Mouse (Mus musculus) MEL-GATA-1-ER (cell line): ENCODE measurements around the gene Clcn6.
A peak's percentile ranks its signal among the peaks of the same experiment; 100 is the strongest.

Experiments
- DNase-seq: peaks from one replicate; pipeline ENCODE4 v3.0.0-alpha.2; 2012; ENCODE audit warnings: low read depth; ENCODE audit errors: extremely low read depth

Clcn6 gene

DNA sequence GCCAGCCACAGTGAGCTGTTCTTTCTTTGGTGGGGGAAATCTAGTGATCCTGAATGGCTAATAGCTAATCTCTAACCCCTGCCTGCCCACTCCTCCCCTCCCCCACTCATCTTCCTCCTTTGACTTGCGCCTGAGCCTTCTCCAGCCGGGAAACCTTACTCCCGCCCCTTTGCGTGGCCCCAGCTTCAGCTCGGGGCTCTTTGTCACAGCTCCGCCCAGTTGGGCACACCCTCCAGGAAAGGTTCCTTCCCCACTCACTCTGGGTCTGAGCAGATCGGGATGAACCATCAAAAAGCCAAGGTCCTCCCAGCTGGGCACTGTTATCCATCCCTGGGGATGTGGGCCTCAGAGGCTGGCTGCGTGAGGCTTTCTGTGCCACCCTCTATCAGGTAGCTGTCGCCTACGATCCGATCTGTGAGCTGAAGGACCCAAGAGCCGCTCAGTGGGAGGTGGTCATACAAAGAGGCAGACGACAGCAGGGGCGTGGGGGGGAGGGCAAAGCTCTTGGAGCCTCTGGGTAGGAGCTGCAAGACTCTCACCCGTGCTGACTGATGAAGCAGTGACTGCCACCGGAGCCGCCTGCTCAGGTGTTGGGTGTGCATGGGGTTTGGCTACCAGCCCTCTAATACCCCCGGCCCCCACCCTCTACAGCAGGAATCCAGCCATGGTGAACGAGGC, 2.5 kb upstream of the Clcn6 start:
- peak; percentile 24 for DNase-seq

DNA sequence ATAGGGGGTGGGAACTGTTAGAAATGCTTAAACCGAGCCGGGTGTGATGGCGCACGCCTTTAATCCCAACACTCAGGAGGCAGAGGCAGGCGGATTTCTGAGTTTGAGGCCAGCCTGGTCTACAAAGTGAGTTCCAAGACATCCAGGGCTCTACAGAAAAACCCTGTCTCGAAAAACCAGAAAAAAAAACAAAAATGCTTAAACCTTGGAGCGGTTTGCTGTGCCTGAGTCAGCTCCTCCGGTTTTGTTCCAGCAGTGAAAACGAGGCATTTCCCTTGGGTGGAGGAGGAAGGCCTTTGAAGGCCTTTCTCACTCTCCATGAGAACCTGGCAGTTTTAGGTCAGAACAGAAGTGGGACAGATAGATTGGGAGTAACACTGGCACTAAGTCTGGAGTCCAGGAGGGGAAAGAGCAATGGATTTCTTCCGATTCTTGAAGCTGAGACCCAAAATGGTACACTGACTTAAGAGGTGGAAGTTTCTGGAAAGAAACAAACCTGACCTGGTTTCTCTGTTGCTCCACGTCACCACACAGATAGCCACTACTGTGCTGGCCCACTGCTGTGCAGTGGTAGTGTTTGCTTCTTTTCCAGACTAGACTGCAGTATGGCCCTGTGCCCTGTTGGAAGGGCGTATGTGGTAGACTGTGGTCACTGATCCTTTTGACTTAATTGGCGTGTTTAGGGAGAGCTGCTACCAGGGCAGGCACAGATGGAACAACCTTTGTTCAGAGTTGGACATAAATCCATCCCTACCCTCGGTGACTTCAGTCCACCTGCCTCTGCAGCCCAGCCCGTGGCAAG, 1.6 kb upstream of the Clcn6 start:
- no peak for DNase-seq

DNA sequence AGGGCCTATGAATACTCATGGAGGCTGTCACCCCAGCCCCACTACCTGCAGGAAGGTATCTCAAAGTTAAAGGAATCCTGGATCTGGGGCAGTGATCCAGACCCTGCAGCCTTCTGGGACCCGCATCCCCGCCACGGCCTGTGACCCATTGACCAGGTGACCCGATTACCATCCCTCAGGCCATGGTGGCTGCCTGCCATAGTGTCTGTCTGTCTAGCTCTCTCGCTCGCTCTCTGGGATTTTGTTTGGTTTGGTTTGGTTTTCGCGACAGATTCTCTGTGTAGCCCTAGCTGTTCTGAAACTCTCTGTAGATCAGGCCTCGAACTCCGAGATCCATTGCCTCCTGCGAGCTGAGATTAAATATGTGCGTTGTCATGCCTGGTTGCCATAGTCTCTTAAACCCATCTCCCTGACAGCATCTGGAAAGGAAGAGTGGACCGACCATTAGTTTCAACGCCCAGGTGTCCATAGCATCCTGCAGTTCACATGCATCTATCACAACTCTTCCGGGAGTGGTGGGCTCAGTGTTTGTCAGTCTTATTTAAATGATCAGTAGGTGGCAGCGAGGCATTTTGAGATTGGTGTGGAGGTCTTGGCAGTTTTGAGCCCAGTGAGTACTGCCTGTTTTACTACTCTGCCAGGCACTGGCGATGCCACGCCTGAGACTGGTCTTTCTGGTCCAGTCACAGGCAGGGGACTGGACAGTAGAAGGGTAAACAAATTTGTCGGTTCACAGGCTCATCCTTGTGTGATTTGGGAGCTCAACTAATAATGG, 820 bp upstream of the Clcn6 start:
- no peak for DNase-seq

DNA sequence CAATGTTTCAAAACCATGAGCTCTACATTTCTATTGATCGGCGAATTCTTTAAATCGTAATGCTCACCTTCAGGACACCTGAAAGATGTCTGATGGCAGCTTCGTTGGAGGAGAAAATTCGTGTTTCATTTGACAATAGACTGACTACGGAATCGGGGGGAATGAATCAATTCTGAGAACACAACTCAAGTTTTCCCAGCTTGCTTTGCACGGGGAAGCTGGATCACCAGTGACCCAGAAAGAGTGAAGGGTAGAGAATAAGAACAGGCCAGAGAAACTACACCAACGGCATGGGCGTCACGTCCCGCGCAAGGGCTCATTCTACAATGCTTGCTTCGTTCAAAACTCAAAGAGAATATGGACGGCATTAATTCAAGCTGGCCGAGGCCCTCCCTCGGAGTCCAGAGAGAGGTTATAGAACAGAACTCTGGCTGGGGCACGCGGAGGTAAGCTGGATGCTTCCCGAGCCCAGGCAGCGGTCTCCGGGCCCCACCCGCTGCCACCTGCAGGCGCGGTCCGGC, 482 bp downstream of the Clcn6 start:
- DNase-seq, result no peak

DNA sequence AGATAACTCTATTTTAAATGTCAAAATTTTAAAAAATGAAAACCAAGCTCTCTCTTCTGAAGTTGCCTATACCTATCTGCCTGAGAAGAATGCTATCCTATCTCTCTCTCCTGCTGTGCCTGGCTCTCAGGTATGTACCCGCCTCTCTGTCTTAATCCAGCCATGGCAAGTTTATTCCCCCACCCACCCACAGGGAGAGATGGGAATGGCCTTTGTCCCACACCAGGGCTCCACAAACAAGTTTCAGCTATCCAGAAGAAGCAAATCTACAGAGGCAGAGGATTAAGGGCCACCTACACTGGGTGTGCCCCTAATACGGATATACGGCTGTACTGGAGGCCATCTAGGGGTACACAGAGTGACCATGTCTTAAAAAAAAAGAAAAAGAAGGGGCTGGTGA, 3.2 kb downstream of the Clcn6 start:
- no peak for DNase-seq

DNA sequence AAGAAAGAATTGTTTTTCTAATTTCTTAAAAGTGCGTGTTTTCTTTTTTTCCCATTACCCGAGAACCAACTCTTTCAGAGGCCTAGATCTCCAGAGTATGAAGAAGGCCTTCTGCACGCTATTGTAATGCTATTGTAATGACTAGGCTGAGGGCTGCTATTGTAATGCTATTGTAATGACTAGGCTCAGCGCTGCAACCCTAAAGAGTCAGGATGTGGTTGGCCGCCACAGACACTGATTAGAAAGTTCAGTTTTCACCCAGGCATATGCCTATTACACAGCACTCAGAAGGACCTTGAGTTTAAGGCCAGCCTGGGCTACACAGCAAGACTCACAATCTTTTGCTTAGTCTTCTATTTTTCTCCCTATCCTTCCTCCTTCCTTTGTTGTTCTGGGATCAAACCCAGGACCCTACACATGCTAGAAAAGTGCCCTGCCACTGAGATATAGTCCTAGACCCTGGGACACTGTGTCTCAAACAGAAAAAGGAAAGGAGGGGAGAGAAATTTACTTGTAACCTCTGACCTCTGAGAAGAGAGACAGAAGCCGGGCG, 4.7 kb downstream of the Clcn6 start:
- DNase-seq, result no peak

DNA sequence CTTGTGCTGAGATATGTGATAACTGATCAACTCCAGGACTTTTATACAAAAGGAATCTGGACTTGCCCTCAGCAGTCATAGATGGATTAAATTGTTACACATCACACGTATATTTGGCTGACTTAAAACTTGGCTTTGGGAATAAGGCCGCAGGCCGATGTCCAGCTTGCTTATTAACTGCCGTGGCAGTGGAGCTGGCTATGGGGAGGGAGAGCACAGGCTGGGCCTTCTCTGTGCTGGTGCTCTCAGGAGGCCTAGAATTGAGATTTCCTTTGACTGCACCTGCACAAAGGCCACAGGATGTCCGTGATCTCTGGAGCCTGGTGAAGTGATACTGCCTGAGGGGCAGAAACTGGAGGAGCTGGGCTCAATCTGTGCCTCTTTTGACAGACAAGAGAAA, 8.1 kb downstream of the Clcn6 start:
- no peak for DNase-seq

DNA sequence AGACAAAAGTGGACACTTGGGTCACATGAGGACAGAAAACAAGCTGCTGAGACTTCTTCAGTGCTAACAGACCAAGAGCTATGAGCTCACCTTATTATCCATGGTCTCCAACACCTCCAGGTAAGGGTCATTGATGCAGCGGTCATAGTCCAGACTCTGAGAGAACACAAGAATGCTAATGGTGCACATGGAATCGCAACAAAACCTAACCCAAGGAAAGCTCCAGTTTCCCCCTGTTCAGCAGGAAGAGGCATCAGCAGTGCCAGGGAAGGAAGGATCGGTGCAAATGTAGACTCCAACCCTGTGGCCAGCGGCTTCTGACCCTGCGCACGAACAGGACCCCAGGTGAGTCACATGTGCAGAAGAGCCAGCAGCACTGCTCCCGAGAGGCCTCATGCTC, 9.3 kb downstream of the Clcn6 start:
- DNase-seq, result no peak

DNA sequence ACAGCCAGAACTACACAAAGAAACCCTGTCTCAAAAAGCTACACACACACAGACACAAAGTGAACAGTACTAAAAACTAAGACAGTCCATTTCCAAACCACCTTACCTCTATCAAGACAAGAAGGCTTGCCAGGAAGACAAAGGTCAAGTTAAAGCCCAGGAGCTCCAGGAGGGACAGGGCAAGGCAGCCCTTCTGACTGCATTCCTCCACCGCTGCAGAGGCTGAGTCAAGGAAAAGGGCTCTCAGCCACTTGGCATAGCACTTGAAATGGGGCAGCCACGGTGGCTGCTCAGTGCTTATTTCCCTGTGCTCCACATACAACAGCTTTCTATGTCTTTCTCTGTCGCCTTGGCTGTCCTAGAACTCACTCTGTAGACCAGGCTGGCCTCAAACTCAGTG, 14.6 kb downstream of the Clcn6 start:
- no peak for DNase-seq

DNA sequence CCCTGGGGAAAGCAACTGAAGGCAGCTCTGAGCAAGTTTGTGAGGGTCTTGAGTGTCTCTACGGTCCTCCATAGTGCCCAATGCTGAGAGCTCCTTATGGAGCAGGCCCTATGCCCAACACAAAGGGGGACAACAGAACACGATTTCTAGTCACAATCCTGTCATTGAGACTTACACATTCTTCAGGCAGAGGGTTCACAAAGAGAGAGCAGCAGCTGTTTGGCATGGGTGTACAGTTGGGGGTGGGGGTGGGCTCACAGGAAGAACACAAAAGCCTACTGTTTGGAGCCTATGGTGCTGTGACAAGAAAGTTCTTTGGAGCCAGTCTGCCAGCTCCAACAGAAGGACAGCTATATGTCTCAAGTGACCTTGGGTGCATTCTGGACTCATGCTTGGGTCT, 20.2 kb downstream of the Clcn6 start:
- DNase-seq, result no peak

DNA sequence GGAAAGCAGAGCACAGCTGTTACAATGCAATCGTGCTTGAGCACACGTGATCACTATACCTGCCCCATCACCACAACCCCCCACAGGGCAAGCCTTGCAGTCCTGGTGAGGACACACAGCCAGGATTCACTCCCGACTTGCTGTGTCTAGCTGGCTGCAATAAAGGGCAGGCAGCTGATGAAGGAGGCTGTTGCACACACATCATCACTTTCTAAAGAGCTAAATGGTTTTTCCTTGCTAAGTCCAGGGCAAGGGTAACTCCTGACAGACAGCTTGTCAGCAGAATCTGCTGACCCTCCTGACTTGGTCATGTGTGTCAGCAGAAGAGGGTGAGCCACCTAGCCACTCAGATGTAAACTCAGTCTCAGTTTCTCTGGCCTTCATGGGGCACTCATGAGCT, 21.6 kb downstream of the Clcn6 start:
- no peak for DNase-seq

DNA sequence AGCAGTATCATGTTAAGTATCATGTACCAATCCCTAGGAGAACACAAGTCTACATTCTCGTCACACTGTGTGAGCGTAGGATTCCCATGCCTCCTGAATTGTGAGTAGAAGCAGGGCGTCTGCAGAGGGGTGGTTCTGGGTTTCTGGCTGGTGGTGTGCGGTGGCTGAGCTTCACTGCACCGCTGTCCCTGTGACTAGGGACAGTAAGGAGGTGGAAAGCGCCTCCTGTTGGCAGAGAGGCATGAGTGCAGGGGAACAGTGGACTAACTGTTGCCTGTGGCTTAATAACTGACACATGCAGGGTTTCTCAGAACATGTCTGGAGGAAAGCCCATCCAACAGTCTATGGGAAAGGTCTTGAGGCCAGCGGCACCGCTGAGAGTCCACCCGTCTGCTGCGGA, 23.2 kb downstream of the Clcn6 start:
- no peak for DNase-seq

DNA sequence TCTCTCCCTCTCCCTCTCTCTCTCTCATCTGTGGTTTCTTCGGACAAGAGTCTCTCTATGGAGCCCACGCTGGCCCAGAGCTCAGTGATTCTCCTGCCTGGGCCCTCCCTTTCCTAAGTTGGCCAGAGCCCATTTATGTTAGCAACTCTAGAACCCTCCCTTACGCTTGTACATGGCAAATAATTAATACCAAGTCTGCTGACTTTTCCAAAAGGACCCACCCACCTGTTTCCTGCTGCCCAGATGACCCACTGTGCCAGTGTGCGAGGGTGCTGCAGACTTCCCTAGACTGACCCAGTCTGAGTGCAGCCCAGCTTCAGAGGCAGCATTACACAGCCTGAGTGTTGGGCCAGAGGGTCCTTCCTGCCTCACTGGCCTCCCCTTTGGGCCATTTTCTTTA, 26.4 kb downstream of the Clcn6 start:
- no peak for DNase-seq

DNA sequence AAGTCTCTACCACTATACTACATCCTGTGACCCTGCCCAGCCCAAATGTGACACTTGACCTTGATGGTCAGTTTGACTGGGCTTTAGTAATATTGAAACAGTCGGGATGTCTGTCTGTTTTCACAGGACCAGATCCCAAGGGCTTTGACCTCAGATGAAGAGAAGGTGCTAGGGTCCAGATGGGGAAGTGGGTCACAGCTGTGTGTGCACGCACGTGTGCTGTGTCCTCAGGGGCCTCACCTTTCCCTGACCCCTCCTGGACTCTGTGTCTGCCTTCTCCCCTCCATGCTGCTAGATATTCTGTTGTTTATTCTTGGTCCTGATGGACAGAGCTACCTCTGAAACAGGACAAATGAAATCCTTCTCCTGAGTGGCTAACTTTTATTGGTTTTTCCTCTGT, 27.3 kb downstream of the Clcn6 start:
- DNase-seq, result no peak

DNA sequence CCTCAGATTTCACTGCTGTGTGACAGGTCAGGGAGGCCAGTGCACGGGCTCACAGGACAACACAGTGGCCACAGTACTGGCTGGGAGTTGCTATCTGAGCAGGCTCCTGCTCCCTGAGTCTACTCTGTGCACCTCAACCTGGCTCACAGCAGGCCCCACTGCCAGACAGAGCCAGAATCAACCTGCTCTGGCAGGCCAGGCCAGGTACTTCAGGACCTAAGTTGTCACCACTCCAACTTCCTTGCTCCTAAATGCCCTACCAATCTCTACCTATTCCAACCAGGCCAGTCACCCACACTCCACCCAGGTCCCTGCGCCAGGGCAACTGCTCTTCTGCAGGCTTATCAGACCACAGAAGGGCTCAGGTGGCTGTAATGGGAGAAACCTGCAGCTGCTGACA, 29.0 kb downstream of the Clcn6 start:
- DNase-seq, result no peak

DNA sequence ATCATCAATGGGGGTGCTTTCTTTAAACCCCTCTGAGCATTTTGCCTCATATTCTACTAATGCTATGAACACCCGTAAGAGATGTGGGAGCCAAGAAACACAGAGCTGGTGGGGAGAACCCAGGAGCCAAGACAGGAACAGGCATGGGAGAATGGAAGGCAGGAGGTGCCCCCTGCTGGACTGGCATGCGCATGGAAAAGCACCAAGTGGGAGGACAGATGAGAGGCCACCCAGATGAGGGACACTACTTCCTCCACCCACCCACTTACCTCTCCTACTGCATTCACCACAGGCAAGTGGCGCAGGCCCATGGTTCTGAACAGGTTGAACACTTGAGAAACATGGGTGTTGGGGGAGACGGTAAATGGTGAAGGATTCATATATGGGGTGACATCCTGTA, 30.2 kb downstream of the Clcn6 start:
- DNase-seq, result no peak

DNA sequence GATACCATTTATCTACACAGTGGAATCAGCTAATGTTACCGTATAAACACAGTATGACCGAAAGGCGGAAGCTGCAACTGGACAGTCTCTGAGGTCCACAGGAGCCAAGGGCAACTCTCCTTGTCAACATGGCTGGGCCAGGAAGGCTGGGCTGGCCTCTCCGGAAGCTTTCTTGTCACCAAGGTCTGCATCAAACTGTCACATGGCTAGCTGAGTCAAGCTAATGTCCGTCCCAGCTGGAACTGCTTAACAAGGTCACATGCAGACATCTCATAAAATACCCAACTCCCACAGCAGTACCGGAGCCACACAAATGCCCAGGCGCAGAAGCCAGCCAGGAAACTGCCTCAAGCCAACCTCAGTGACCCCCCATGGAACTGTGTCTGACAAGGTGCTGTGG, 34.3 kb downstream of the Clcn6 start:
- DNase-seq, result no peak

DNA sequence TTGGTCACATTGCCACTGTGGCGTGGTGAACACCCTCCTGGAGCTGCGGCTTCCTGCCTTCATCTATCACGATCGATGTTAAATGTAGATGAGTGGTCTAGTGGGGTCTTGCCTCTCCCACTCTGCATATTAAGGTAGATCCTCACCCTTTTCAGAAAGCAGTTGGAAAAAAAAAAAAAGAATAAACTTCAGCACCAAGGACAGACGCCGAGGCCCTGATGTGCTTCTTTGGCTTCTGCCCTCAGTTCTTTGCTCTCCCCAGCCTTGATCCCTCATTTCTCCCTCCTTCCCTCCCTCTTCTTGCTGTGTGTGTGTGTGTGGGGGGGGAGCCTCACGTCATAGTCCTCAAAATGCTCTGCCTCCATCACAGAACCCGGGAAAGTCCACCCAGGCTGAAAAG, 36.8 kb downstream of the Clcn6 start:
- DNase-seq, result no peak

DNA sequence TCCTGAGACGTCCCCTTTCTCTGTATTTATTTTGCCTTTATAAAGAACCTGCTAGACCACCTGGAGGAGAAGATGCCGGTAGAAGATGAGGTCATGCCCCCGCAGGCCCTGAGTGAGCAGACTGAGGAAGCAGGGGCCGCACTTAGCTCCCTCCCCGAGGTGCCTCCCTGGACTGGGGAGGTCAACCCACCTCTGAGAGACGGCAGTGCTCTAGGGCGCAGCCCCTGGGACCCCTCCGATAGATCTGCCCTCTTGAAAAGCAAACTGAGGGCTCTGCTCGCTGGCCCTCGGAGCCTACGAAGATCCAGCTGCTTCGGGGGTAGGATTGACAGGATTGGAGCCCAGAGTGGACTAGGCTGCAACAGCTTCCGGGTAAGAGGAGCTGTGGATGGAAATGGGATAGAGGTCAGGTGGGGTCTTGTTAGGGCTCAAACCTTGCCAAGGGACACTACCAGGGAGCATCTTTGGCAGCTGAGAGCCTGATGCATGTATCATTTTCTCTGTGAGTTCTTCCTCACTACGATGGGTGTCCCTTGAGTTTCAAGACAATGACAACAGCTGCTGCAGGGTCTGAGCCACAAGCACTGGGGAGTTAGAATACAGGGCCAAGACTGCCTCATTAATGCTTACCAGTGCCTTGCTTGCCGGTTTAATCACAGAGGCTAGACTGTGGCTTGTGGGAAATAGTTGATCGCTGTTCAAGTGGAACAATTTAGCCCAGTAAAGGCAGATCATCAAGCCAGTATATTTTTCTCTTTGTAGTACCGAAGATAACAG, 37.4 kb downstream of the Clcn6 start:
- no peak for DNase-seq

DNA sequence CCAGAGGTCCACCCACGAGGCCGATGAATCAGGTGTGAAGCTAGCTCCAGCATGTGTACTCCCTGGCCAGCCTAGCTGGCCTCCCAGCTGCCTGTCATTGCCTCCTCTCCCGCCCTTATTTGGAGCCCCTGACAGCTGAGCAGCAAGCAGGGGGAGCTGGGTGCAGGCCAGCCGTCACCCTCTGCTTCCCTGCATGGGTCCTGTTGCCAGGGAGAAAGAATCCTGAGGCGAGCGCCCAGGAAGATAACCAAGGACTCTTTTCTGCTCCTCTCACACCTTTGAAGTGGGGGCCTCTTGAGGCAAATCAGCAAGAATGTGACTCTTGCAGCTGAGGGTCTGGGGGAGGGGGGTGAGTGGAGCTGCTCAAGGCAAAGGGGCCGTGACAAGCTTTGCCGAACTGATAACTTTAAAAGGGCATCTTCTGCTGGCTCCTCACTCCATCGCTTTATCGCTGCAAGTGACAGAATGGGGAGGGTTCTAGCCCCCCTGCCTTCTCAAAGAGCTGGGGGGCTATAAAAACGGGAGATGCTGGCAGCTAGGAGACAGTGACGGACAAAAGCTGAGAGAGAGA, 38.3 kb downstream of the Clcn6 start, which contains the start of gene Nppa:
TSS of gene Nppa (plus strand) at position 521 of the 571 bp plus-strand sequence.
- DNase-seq, result no peak

DNA sequence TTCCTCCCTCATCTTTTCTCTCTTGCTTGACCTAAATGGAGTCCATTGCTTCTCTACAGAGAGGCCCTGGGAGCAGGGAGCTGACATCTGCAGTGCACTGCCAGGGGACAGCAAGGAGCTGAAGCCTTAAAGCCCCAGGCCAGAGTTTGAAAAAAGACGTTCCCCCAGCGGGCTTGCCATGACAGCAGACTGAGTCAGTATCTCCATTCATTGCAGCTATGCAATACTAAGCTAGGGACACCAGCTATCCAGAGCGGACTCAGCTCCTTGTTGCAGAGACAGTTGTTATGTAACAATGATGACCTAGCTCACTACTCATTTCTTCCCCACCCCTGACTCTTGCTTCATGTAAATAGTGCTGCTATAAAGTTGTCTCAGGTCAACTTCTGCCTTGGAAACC, 43.3 kb downstream of the Clcn6 start:
- DNase-seq, result no peak
